Mouse (Mus musculus) skeletal muscle tissue, adult 2 months (tissue): ENCODE results near the gene Cdc42bpg.
"Not testable (repeated sequence)": the region's sequence is repeated elsewhere in the genome, so short reads cannot be mapped to it uniquely, and the experiment has no call there.

Experiments
- DNase-seq: peaks from one replicate; pipeline ENCODE4 v3.0.0-alpha.2; 2012; ENCODE audit warnings: low read depth, low spot score

Cdc42bpg gene

DNA sequence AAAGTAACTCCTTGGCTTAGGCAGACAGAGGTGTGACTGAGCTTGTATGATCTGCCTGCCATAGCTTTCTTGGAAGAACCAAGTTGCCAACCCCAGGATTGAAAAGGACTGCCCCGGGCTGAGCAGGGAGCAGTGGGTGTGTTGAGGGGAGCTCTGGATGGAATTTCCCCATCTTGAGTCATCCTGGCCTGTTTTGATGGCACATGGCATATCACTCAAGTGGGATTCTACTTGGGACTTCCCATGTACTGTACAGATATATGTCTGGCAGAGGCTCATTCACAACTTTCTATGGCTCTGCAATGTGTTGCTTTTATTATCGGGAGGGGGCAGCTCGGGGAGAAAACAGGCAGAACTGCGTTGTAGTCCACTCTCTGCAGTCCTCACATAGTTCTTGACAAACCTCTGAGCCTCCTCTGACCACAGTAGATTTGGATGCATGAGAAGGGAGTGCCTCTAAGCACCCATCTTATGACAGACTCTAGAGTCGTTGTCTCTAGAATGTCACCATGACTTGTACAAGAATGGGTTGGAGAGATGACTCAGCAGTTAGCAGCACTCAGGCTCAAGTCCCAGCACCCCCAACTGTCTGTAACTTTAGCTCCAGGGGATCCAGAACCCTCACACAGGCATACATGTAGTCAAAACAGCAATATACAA lies 9.6 kb upstream of the Cdc42bpg start:
- no peak for DNase-seq

DNA sequence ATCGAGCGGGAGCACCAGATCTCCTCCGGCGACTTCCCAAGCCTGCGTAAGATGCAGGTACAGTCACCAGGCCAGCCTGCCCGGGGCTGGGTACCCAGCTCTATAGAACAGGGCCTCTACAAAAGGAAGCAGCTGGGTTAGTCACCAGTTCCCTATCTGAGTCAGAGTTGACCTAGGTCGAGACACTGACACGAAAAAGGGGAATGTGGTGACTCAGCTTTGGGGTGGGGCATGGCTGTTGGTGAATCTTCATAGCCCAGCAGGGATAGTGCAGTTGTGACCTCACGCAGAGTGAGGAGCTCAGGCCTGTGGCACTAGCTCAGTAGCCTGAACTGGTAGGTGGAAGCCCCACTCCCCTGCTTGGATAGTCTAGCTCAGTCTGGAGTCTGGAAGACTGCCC lies 8.6 kb upstream of the Cdc42bpg start:
- DNase-seq, result peak; percentile 76

DNA sequence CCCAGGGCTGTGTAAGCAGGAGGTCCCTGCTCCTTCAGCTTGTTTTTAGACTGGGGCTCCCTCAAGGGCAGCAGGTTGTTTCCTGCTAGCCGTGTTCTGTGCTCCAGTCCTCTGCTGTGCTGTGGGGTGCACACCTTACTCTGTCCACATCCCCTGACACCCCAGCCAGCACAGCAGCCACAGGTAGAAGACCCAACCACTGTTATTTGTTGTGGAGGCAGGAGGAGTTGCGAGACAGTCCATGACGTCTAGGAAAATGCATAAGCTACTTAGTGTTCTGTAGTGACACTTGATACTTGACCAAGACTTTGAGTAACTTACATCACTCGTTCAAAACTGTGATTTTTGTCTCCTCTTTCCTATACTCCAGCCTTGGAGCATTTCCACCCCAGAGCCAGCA lies 7.3 kb upstream of the Cdc42bpg start:
- DNase-seq, result no peak

DNA sequence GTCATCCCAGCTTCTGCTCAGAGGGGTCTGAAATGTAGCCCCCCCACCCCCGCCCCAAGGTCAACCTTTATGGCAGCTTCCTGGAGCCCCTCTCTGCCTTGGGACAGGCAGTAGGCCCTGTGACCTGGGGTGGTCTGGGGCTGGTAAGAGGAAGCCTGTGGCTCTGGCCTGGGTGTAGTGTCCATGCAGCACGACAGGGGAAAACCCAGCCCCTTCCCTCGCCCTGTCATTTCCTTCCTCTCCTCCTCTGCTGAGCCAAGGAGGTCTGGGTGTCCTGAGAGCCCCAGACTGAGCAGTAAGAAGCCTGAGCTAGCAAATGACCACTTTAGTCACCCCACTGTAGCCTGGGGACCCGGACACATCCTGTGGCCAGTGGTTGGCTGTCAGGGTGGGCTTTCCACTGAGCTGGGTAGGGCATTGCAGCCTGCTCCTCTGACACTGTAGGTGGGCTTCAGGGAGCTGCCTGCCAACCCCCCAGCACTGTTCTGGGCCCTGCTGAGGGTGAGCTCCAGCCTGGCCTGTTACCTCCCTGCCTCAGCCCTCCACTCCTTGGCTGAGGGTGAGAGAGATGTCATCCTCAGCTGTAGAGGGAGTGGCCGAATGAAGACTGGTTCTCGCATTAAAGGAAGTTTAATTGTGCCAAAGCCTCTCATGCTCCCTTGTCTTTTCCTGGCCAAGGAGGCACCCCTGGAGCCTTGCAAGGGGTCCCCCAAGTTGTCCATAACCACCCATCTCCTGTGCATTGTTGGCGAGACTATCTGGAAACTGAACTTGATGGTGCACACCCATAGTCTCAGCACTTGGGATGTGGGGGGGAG lies 6.6 kb upstream of the Cdc42bpg start:
- no peak for DNase-seq

DNA sequence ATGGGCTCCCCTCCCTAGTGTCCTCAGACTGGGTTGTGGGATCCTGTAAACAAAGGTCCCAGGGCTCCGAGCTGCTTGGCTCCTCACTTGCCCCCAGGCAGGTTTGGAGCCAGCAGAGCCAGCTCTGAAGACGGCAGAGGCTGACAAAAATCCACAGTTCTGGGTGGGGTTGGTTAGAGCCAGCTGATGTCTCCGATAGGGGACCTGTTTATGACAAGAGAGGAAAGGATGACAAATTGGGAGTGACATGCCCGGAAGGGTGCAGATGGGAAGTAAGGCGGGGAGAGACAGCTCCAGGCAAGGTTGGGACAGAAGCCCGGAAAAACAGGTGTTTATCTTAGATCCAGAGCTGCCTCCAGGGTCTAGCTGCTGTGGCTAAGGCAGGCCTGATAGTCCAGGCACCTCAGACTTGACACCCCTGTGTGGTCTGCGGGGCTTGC lies 5.8 kb upstream of the Cdc42bpg start:
- no peak for DNase-seq

DNA sequence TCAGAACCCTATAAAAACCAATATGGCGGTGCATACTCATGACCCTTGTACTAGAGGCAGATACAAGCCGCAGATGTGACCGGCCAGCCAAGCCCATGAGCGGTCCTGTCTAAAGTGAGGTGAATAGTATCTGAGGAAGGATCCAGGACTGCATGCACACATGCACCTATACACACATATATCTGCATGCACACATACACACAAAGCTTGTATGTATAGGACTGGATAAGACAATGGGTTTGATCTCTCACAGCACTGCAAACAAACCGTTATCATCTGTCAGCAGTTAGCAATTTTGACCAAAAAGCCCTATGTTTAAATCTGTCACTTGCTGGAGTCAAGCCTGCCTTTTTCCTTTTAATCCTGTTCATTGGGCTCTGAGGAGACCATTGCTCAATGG lies 4.1 kb upstream of the Cdc42bpg start:
- DNase-seq, result no peak

DNA sequence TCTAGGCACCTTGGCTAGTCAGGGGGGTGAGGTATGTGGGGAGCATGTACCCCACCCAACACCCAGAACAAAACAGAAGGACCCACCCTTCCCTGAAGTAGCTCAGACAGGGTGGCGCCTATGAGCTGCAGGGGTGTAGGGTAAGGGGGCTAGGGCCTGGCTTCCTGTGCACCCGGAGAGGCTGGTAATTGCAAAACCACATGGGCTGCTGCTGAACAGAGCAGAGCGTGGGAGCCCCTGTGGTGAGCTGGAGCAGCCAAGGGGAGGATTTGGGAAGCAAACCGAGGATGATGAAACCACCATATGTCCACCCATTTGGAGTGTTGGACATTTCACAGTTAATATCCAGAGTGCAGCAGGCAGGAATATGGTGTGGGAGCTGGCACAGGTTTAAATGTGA lies 3.7 kb upstream of the Cdc42bpg start:
- DNase-seq, result no peak

DNA sequence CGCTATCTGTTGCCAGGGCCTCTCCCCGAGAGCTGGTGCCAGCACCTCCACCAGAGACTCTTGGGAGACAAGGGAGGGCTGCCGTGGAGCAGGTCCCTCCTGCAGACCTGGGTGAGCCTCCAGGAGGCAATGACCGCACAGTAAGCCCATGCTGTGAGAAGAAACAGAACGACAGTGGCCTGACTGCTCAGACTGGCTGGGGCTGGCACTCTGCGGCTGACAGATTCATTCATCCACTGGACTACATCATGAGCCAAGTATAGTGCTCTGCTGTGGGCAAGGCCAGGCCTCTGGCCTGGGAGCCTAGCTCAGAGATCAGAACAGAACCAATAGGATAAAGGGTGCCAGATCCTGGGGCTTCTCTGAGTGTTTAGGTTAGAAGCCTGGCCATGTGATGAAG lies 2.4 kb upstream of the Cdc42bpg start:
- DNase-seq, result no peak

DNA sequence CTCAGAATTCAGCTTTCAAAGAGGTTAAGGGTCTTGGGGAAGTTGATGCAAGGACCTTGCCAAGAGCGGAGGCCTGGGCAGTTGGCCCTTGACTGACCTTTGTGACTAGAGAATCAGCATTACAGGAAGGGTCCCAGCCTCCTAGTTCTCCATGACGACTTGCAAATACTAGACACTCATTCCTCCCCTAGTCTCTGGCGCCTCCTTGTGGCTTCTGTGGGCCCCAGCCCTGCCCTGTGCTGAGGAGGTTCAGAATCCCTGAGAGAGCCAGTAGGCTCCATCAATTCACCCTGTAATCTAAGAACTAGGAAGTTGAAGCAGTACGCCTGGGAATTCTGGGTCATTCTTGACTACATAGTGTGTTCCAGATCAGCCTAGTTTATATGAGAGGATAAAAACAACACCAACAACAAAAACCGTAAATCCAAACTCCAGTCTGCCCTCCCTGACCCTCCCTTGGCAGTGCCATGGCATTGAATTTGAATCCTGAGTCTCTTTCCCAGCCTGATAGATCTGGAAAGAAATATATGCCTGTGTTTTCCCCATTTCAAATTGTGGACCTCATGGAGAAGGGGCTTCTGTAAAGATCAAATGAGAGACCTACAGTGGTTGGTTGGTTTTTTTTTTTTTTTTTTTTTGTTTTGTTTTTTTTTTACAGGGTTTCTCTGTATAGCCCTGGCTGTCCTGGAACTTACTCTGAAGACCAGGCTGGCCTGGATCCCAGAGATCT lies 1.3 kb upstream of the Cdc42bpg start:
- peak; percentile 84 for DNase-seq

DNA sequence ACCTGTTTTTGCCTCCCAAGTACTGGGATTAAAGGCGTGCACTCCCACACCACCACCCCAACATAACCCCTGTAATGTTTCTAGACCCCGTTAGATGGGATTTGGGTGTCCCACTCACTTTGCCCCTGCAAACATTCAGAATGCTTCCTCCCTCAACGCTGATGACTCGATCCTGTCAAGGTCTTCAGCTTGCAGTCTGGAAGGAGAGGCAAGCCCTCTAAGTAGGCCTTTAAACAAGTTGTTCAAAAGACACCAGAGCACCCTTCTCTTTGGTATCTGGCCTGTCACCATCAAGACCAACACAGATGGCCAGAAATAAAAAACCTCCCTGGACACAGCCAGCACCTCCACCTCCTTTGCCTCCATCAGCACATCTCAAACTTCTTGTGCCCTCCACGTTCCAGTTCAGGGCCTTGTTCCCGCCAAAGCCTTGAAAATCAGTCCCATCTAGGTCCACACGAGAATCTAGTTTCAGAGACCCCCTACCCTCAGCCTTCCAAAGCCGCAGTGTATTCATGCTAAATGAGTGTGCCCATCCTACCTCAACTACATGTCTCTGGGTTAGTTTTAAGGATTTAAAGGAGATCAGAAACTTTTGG lies 640 bp upstream of the Cdc42bpg start:
- no peak for DNase-seq

DNA sequence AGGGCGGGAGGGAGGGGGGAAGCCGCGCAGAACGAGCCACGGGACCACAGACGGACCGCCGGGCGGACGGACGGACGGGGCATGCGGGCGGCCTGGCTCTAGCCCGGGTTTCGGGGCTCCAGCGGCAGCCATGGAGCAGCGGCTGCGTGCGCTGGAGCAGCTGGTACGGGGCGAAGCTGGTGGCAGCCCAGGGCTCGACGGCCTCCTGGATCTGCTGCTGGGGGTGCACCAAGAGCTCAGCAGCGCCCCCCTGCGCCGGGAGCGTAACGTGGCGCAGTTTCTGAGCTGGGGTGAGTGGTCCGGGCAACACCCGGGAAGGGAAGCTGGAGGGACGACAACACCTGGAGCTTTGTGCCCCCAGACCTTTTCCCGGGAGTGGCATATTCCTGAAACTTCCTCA lies 330 bp downstream of the Cdc42bpg start:
- no peak for DNase-seq

DNA sequence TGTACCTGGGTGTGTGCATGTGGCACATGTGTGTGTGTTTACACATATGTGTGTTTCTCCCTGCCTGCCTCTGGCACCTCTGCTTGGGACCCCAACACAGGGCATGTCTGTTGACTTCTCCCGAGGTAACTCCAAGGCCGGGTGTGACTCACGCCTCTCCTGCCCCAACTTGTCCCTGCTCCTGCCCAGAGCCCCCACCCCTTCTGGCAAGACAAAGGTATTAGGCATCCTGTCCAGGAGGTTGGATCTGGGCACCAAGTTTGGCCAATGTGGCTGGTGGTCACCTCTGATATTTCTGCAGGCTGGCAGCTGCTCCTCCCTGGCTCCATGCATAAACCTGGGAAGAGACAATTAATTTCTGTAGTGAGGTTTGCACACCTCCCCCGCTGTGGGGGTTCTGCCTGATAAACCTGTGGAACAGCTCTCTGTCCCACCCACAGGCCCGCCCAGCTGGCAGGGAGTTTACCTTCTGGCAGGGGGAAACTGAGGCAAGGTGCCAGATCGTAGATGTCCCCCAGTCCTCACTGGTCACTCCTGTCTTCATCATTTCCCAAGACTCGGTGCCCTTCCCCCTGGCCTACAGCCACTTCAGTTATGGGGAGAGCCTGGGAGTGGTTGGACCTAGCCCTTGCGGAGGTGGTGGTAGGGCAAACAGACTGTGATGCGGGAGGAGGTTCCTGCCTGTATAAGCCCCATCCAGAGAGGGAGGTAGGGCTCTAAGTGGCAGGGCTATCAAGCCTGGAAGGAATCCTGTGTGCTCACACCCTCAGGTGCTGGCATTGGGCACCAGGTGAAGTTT lies 1.7 kb downstream of the Cdc42bpg start:
- DNase-seq, result no peak

DNA sequence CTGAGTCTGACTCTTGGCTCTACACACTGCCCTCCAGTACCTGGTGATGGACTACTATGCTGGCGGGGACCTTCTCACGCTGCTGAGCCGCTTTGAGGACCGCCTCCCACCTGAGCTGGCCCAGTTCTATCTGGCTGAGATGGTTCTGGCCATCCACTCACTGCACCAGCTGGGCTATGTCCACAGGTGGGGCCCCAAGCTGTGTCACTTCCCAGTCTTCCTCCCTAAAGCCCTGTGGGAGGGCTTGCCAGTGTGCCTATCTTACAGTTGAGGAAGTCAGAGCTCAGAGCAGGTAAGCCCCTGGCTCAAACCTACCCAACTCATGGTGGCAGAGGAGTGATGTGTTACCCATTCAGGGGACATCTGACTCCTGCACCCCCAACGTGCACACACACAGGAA lies 3.9 kb downstream of the Cdc42bpg start:
- no peak for DNase-seq

DNA sequence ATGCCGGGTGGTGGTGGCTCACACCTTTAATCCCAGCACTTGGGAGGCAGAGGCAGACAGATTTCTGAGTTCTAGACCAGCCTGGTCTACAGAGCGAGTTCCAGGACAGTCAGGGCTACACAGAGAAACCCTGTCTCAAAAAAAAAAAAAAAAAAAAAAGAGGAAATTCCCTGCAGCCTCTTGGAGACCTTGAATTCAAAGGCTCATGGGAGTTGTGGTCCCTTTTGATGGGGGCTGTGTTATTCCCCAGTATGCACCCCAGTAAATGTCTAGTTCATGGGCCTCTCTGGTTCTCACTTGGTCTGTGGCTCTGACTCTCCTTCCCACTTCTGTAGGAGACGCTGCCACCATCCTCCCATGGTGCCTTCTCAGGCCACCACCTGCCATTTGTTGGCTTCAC lies 5.5 kb downstream of the Cdc42bpg start:
- DNase-seq, result not testable (repeated sequence)

DNA sequence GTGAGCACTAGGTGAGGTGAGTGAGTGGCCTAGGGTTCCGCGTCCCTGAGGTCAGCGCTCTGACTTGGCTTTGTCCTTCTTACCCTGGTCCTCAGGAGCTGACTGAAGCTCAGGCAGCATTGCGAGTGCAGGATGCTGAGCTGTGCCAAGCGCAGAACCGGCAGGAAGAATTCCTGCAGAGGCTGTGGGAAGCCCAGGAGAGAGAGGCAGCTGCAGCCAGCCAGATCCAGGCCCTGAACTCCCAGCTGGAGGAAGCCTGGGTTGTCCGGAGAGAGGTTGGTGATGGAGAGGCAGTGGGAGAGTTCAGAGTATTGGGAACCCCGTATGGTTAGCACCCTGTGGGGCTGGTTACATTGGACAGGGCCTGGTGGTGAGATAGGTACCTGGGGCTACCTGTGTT lies 7.5 kb downstream of the Cdc42bpg start:
- no peak for DNase-seq

DNA sequence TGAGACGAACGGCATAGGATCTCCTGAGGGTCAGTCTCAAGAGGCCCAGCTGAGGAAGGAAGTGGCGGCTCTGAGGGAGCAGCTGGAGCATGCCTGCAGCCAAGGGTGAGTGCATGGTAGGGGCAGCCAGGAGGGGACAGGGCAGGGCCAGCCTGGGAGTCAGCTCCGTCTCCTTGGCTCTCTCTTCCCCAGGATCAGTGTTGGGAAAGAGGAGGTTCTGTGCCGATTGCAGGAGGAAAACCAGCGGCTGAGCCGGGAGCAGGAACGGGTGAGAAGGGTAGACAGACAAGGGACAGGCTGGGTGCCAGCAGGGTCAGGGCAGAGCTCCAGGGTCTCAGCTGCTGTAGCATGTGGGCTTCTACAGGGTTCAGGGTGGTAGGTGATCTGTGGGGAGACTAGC lies 8.3 kb downstream of the Cdc42bpg start:
- DNase-seq, result no peak

DNA sequence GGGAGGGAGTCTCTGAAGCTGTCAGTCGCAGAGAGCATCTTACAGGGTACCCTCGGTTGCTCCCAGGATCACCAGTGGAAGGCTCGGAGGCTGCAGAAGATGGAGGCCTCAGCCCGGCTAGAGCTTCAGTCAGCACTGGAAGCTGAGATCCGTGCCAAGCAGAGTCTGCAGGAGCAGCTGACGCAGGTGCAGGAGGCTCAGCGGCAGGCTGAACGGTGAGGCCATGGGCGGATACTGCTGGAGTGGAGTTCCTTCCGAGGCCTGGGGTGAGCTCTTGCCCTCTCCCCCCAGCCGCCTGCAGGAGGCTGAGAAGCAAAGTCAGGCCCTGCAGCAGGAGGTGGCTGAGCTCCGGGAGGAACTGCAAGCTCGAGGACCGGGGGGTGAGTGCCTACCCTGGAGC lies 9.3 kb downstream of the Cdc42bpg start:
- DNase-seq, result no peak

DNA sequence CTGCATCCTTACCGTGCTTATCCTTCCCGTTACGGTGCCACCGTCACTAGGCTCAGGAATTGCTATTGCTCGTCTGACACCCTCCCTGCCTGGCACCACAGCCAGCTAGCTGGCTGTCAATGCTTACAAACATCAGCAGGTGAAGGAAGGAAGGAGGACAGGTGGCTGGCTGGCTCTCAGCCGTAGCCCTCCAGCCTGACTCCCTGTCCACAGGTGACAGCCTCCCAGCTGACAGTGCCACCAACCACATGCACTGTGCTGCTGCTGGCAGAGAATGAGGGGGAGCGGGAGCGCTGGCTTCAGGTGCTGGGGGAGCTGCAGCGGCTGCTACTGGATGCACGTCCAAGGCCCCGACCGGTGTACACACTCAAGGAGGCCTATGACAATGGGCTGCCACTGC lies 11.9 kb downstream of the Cdc42bpg start:
- DNase-seq, result no peak

DNA sequence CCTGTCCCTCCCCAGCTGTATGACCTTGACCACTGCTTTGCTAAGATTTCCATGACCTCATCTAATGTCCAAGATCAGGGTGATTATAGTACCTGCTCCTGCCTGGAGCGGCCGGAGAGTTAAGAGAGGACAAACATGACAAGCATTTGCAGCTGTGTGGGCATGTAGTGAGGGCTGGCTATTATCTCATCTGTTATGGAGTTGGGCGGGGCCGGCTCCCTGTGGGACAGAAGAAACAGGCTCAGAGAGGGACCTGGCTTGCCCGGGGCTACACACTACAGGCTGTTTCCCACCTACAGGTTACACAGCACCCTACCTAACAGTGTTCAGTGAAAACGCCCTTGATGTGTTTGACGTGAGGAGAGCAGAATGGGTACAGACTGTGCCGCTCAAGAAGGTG lies 15.1 kb downstream of the Cdc42bpg start:
- DNase-seq, result no peak

DNA sequence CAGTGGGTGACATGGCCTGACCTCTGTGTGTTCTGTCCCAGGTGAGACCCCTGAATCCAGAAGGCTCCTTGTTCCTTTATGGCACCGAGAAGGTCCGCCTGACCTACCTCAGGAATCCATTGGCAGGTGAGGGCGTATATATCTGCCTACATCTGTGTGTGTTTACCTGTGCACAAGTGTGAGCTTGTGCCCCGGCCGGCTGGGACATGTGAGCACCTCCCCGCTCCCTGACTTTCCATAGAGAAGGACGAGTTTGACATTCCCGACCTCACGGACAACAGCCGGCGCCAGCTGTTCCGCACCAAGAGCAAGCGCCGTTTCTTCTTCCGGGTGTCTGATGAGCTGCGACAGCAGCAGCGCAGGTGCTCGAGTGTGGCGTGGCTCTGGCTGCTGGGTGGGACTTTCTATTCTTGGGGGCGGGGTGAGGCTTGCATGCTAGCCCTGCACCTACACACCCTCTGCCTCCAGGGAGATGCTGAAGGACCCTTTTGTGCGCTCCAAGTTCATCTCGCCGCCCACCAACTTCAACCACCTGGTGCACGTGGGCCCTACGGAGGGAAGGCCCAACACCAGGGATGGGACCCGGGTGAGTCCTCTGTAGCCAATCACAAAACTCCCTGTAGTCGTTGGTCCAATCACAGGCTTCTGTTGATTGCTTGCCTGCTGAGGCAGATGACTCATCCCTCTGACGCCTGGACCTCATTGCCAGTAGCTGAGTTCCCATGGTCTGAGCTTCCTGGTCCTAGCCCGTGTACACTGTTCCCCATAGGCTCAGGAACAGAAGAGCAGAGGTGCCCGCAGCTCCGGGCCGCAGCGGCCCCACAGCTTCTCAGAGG lies 15.7 kb downstream of the Cdc42bpg start:
- DNase-seq, result no peak

DNA sequence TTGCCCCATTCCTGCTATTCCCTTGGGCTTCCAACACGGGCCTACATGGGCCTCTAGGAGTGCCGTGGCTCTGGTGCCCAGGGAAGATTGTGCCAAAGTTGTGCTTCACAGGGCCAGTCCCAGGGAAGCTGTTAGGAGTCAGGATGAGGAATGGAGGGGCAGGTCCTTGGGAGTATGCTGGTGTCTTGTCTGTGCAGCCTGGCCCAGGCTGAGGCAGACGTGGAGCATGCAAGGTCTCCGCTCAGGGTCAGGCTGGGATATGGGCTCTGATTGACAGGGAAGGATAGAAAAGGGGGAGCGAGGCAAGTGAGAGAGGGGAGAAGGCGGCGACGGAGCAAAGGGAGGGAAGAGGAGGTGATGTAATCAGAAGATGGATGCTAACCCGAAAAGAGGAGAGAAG lies 18.5 kb downstream of the Cdc42bpg start:
- DNase-seq, result no peak
